Mouse (Mus musculus): ENCODE measurements at regions not wholly inside any gene's neighbourhood (a gene's known extent, or its start where the extent isn't known, plus 50 kb on each side); places are given as distances from the start of the nearest gene placed in this dataset.

- Histone ChIP-seq H3K4me1 (replicated peaks; ENCODE audit: control insufficient read depth in 2 of 2, insufficient read depth in 2 of 2, low read length in 1 of 2) (no peaks in the 10 kb centered on the region), H3K4me3 (ENCODE audit: insufficient read depth in 1 of 2, low read depth in 2 of 2, low read length in 2 of 2) (no peak overlapping the region), H3K9ac (replicated peaks) (no peak overlapping the region), H3K36me3 (replicated peaks; ENCODE audit: control insufficient read depth, insufficient read depth, low read depth) (no peaks in the 10 kb centered on the region), H3K27ac (no peak overlapping the region), H3K9me3 (ENCODE audit: control insufficient read depth, low read length) (no peaks in the 10 kb centered on the region), H3K4me2 (ENCODE audit: low read depth) (no peak overlapping the region), H3K27me3 (ENCODE audit: control insufficient read depth, insufficient read depth, low read length) (peaks cover 35% of the 10 kb centered on the region)
- ATAC-seq (ENCODE audit: insufficient read depth) (no peak), DNase-seq (ENCODE audit: low read depth in 3 of 3, low spot score in 3 of 3) (no peak)
- WGBS (ENCODE audit: insufficient replicate concordance): 24% methylated on average over 5 of the region's 5 CpGs
- TF ChIP-seq EP300 (IDR thresholded peaks at IDR 0.05; ENCODE audit: low read depth) (no peak), CTCF (IDR thresholded peaks at IDR 0.05; ENCODE audit: low read depth) (no peak)
Measured at GRCm38 (mm10) chr11:117597754-117598153, 56.3 kb upstream of the Tnrc6c start.

DNA sequence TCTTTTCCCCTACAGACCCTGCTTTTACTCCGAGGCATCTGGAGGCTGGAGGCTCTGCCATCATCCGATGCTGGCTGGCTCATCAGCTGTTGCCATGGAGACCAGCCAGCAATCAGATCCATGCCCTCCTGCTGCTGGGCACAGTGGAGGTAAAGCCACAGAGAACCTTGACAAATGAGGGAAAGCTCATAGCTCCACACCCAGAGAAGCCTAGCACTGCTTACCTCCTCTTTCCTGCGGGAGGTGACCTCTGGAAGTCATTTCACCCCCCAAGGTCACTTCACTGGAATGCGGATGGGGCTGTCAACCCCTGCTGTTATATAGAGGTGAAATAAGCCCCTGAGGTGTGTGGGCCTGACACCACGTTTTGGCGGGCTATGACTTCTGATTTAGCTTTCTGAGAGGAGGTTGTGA lies 55.9 kb upstream of the Tnrc6c start:
- WGBS (ENCODE audit: insufficient replicate concordance): 9% methylated on average over 6 of the region's 6 CpGs
- H3K9me3 ChIP-seq (ENCODE audit: control insufficient read depth, low read length): no peaks in the 10 kb centered on the region
- H3K36me3 ChIP-seq (replicated peaks; ENCODE audit: control insufficient read depth, insufficient read depth, low read depth): no peaks in the 10 kb centered on the region
- H3K27ac ChIP-seq: no peak overlapping the region
- no peak overlapping the region for H3K4me3 ChIP-seq (ENCODE audit: insufficient read depth in 1 of 2, low read depth in 2 of 2, low read length in 2 of 2)
- H3K4me1 ChIP-seq (replicated peaks; ENCODE audit: control insufficient read depth in 2 of 2, insufficient read depth in 2 of 2, low read length in 1 of 2): no peaks in the 10 kb centered on the region
- no peak overlapping the region for H3K9ac ChIP-seq (replicated peaks)
- DNase-seq (ENCODE audit: low read depth in 3 of 3, low spot score in 3 of 3) (no peak), ATAC-seq (ENCODE audit: insufficient read depth) (no peak)
- peaks cover 35% of the 10 kb centered on the region for H3K27me3 ChIP-seq (ENCODE audit: control insufficient read depth, insufficient read depth, low read length)
- TF ChIP-seq CTCF (IDR thresholded peaks at IDR 0.05; ENCODE audit: low read depth): no peak
- no peak for TF ChIP-seq EP300 (IDR thresholded peaks at IDR 0.05; ENCODE audit: low read depth)
- H3K4me2 ChIP-seq (ENCODE audit: low read depth): no peak overlapping the region

DNA sequence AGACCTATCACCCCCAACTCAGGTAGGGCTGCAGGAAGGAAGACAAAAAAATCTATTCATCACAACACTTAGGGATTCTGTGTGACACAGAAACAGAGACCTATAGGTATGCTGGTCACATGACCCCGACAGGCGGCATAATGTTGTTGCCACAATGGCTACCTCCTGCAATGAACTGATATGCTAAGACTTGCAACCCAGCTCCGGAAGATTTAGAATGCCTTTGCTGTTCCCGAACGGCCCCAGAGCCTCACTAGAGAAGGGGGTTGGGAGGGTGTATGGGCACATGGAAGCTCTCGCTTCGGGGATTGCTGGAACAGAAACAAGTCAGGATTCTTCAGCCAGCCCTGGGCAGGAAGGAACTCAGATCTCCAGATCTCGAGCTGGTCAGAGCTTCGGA lies 55.5 kb upstream of the Tnrc6c start:
- no peak for ATAC-seq (ENCODE audit: insufficient read depth)
- H3K9ac ChIP-seq (replicated peaks): no peak overlapping the region

DNA sequence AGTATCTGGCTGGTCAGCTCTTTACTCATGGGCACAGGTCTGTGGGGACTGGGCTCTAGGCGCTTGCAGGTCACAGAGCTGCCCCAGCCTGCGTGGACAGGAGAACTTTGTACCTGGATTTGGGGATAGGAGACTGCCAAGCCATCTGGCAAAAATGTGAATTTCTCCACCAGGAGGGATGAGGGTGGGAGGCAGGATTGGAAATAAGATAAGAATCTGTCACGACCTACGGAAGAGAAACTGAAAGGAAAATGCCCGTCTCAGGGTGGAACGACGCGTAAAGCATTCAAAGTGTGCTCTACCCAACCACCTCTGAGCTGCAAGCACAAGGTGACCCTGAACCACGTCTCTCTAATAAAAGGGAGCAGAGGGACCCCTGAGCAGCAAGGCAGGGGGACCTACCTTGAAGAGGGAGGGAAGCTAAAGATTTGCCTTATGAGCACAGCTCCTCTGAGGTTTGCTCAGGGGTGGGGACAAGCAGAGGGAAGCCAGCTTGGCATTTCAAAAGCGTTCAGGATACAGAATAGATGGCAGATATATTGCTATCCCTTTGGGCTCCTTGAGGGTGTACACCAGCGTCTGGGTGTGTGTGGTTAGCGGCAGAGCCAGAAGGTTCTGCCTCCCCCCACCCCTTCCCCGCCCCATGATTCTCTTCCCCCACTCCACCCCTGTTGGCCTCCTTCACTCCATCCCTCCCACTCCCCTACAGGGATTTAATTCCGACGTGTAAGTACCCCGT lies 54.9 kb upstream of the Tnrc6c start:
- Histone ChIP-seq H3K4me3 (ENCODE audit: insufficient read depth in 1 of 2, low read depth in 2 of 2, low read length in 2 of 2) (peak overlapping the region; percentile 43; a peak in 3 of 4 replicates), H3K4me1 (replicated peaks; ENCODE audit: control insufficient read depth in 2 of 2, insufficient read depth in 2 of 2, low read length in 1 of 2) (no peaks in the 10 kb centered on the region), H3K9ac (replicated peaks) (no peak overlapping the region), H3K36me3 (replicated peaks; ENCODE audit: control insufficient read depth, insufficient read depth, low read depth) (no peaks in the 10 kb centered on the region), H3K9me3 (ENCODE audit: control insufficient read depth, low read length) (no peaks in the 10 kb centered on the region), H3K4me2 (ENCODE audit: low read depth) (peak overlapping the region; percentile 52), H3K27ac (no peak overlapping the region), H3K27me3 (ENCODE audit: control insufficient read depth, insufficient read depth, low read length) (peaks cover 35% of the 10 kb centered on the region)
- ATAC-seq (ENCODE audit: insufficient read depth): no peak
- no peak for DNase-seq (ENCODE audit: low read depth in 3 of 3, low spot score in 3 of 3)
- TF ChIP-seq CTCF (IDR thresholded peaks at IDR 0.05; ENCODE audit: low read depth): no peak
- no peak for TF ChIP-seq EP300 (IDR thresholded peaks at IDR 0.05; ENCODE audit: low read depth)
- WGBS (ENCODE audit: insufficient replicate concordance): 2% methylated on average over 16 of the region's 16 CpGs

More for the DNA sequence above, 55.5 kb upstream of the Tnrc6c start:
- Histone ChIP-seq H3K9me3 (ENCODE audit: control insufficient read depth, low read length) (no peaks in the 10 kb centered on the region), H3K27me3 (ENCODE audit: control insufficient read depth, insufficient read depth, low read length) (peaks cover 35% of the 10 kb centered on the region), H3K4me1 (replicated peaks; ENCODE audit: control insufficient read depth in 2 of 2, insufficient read depth in 2 of 2, low read length in 1 of 2) (no peaks in the 10 kb centered on the region), H3K27ac (no peak overlapping the region), H3K4me2 (ENCODE audit: low read depth) (peak overlapping the region; percentile 52), H3K4me3 (ENCODE audit: insufficient read depth in 1 of 2, low read depth in 2 of 2, low read length in 2 of 2) (peak overlapping the region; percentile 43; a peak in 3 of 4 replicates), H3K36me3 (replicated peaks; ENCODE audit: control insufficient read depth, insufficient read depth, low read depth) (no peaks in the 10 kb centered on the region)
- TF ChIP-seq CTCF (IDR thresholded peaks at IDR 0.05; ENCODE audit: low read depth): no peak
- TF ChIP-seq EP300 (IDR thresholded peaks at IDR 0.05; ENCODE audit: low read depth): no peak
- DNase-seq (ENCODE audit: low read depth in 3 of 3, low spot score in 3 of 3): no peak
- under 1% methylated on average over 9 of the region's 9 CpGs for WGBS (ENCODE audit: insufficient replicate concordance)

DNA sequence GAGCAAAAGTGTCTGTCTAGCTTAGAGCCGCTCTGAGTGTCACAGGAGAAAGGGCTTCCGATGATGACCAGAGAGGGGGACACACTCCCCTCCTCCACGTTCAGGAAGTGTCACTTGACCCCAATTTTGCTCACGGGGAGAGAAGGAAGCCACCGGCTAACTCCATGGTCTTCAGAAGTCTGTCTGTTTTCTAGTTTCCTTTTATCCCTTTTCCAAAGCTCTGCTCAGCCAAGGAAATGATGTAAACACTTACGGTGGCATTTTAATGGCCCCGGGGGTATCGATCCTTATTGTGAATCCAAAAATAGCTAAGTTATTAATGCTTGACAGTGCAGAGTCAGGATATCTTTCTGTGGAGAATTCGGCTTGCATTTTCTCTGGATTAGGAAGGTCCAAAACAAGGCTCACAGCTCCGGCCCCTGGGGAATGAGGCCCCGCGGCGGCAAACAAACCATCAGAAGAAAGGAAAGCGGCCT lies 54.3 kb upstream of the Tnrc6c start:
- no peak overlapping the region for H3K4me3 ChIP-seq (ENCODE audit: insufficient read depth in 1 of 2, low read depth in 2 of 2, low read length in 2 of 2)
- H3K27ac ChIP-seq: no peak overlapping the region
- no peak for ATAC-seq (ENCODE audit: insufficient read depth)
- H3K4me1 ChIP-seq (replicated peaks; ENCODE audit: control insufficient read depth in 2 of 2, insufficient read depth in 2 of 2, low read length in 1 of 2): no peaks in the 10 kb centered on the region
- TF ChIP-seq EP300 (IDR thresholded peaks at IDR 0.05; ENCODE audit: low read depth) (no peak), CTCF (IDR thresholded peaks at IDR 0.05; ENCODE audit: low read depth) (no peak)
- peaks cover 35% of the 10 kb centered on the region for H3K27me3 ChIP-seq (ENCODE audit: control insufficient read depth, insufficient read depth, low read length)
- peak overlapping the region; percentile 52; the same call in 1 of the 2 replicates for H3K4me2 ChIP-seq (ENCODE audit: low read depth)
- WGBS (ENCODE audit: insufficient replicate concordance): 10% methylated on average over 14 of the region's 14 CpGs
- no peaks in the 10 kb centered on the region for H3K9me3 ChIP-seq (ENCODE audit: control insufficient read depth, low read length)
- H3K36me3 ChIP-seq (replicated peaks; ENCODE audit: control insufficient read depth, insufficient read depth, low read depth): no peaks in the 10 kb centered on the region
- no peak for DNase-seq (ENCODE audit: low read depth in 3 of 3, low spot score in 3 of 3)
- no peak overlapping the region for H3K9ac ChIP-seq (replicated peaks)

Measured in liver, embryonic 14.5 days (tissue).